Mouse (Mus musculus) spleen, adult 18-20 months (tissue): ENCODE results near the gene Rnf224.

Experiments used
- DNase-seq, 2 experiments: peaks; one replicate each; pipeline ENCODE4 v3.0.0; 2022; ENCODE audit warnings: mixed read lengths in 2 of 2

Gene Rnf224

GRCm38 (mm10) chr2:25194006-25194405 is 42.6 kb downstream of the Rnf224 start:
- peak in 1 of 2 experiments; percentile 13 for DNase-seq

GRCm38 (mm10) chr2:25193330-25193770 is 43.2 kb downstream of the Rnf224 start:
- DNase-seq: peak; percentile 67 to 78

- DNase-seq: no peak
Measured at GRCm38 (mm10) chr2:25187841-25188240, 48.7 kb downstream of the Rnf224 start.

GRCm38 (mm10) chr2:25186575-25186930 is 50.0 kb downstream of the Rnf224 start:
- DNase-seq: no peak

- peak; percentile 44 to 67 for DNase-seq
Measured at GRCm38 (mm10) chr2:25185625-25186574, 50.7 kb downstream of the Rnf224 start.

GRCm38 (mm10) chr2:25184496-25184895 is 52.1 kb downstream of the Rnf224 start:
- no peak for DNase-seq
